Mouse (Mus musculus) heart, embryonic 10.5 days (tissue): ENCODE measurements around the gene Cttn. TPM values are rescaled to one million over a fixed set of nuclear protein-coding genes. Genes with fewer than 3 reads are reported as not detected.
A peak's percentile ranks its signal among the peaks of the same experiment; 100 is the strongest.

Experiments
- DNase-seq: peaks from one replicate; pipeline ENCODE4 v3.0.0-alpha.2; 2017; ENCODE audit warnings: low spot score
- H3K27ac ChIP-seq: fragments of 300-500 bp; sonication (generic); 2 replicates; pipeline ENCODE4 v1.5.1; 2016; ENCODE audit warnings: mild to moderate bottlenecking
- H3K27me3 ChIP-seq: fragments of 300-500 bp; sonication (generic); 2 replicates; pipeline ENCODE4 v1.6.1; 2016; ENCODE audit warnings: mild to moderate bottlenecking; ENCODE audit not compliant: poor library complexity, insufficient read depth, severe bottlenecking
- H3K36me3 ChIP-seq: fragments of 300-500 bp; sonication (generic); 2 replicates; pipeline ENCODE4 v1.6.1; 2016; ENCODE audit warnings: mild to moderate bottlenecking, moderate library complexity
- H3K4me1 ChIP-seq: fragments of 300-500 bp; sonication (generic); 2 replicates; pipeline ENCODE4 v1.6.1; 2016; ENCODE audit warnings: mild to moderate bottlenecking
- H3K4me3 ChIP-seq: fragments of 300-500 bp; sonication (generic); 2 replicates; pipeline ENCODE4 v1.5.1; 2016; ENCODE audit warnings: mild to moderate bottlenecking, moderate library complexity
- H3K9me3 ChIP-seq: fragments of 300-500 bp; sonication (generic); 2 replicates; pipeline ENCODE4 v1.6.1; 2016; ENCODE audit warnings: mild to moderate bottlenecking, moderate library complexity
- WGBS: fragments of 180-500 bp; shearing (Covaris S2); methylation state at CpG from one replicate; pipeline ENCODE4 v1.1.7; 2016; 5-methylcytosine and 5-hydroxymethylcytosine counted together
- polyA plus RNA-seq: library from polyadenylated mRNA; unstranded; fragments of >200 nt; fragmentation: Nextera tagmentation; extraction: Ambion mirVana; gene quantifications from 2 replicates; pipeline ENCODE4 v1.2.1, GENCODE M21; 2016

Gene Cttn
- polyA plus RNA-seq, 1 experiment from 2014 or later = 174 TPM

GRCm38 (mm10) chr7:144441466-144441865 is 29.3 kb downstream of the Cttn start:
- Histone ChIP-seq H3K36me3 (peaks cover 99% of the 10 kb centered on the region), H3K4me3 (no peak overlapping the region), H3K9me3 (no peaks in the 10 kb centered on the region), H3K27ac (no peak overlapping the region), H3K27me3 (no peaks in the 10 kb centered on the region), H3K4me1 (no peaks in the 10 kb centered on the region)
- no peak for DNase-seq
- WGBS = 88% methylated on average over 11 of the region's 11 CpGs

- no peak overlapping the region for H3K4me3 ChIP-seq
- WGBS = 96% methylated on average over 7 of the region's 7 CpGs
- H3K4me1 ChIP-seq = no peaks in the 10 kb centered on the region
- H3K36me3 ChIP-seq = peaks cover 84% of the 10 kb centered on the region
- DNase-seq = no peak
- H3K9me3 ChIP-seq = no peaks in the 10 kb centered on the region
- H3K27me3 ChIP-seq = no peaks in the 10 kb centered on the region
- H3K27ac ChIP-seq = no peak overlapping the region
Measured at GRCm38 (mm10) chr7:144438811-144439210, 32.0 kb downstream of the Cttn start.

- Histone ChIP-seq H3K36me3 (peaks cover 26% of the 10 kb centered on the region), H3K4me1 (no peaks in the 10 kb centered on the region), H3K4me3 (no peak overlapping the region), H3K27ac (no peak overlapping the region), H3K27me3 (peaks cover under 1% of the 10 kb centered on the region; the same call in 1 of the 2 replicates), H3K9me3 (no peaks in the 10 kb centered on the region)
- DNase-seq = no peak
- 67% methylated on average over 2 of the region's 2 CpGs for WGBS
Measured at GRCm38 (mm10) chr7:144432920-144433319, 37.9 kb downstream of the Cttn start.

- Histone ChIP-seq H3K27ac (no peak overlapping the region), H3K4me1 (no peaks in the 10 kb centered on the region), H3K36me3 (no peaks in the 10 kb centered on the region), H3K4me3 (no peak overlapping the region), H3K27me3 (peaks cover 22% of the 10 kb centered on the region), H3K9me3 (no peaks in the 10 kb centered on the region)
- 78% methylated on average over 3 of the region's 3 CpGs for WGBS
- DNase-seq = no peak
Measured at GRCm38 (mm10) chr7:144427460-144427859, 43.3 kb downstream of the Cttn start.

- no peaks in the 10 kb centered on the region for H3K9me3 ChIP-seq
- no peak overlapping the region for H3K27ac ChIP-seq
- H3K36me3 ChIP-seq = no peaks in the 10 kb centered on the region
- H3K4me1 ChIP-seq = no peaks in the 10 kb centered on the region
- peaks cover 29% of the 10 kb centered on the region for H3K27me3 ChIP-seq
- H3K4me3 ChIP-seq = no peak overlapping the region
- no peak for DNase-seq
- 87% methylated on average over 3 of the region's 3 CpGs for WGBS
Measured at GRCm38 (mm10) chr7:144426594-144426993, 44.2 kb downstream of the Cttn start.

GRCm38 (mm10) chr7:144425953-144426352 is 44.9 kb downstream of the Cttn start:
- H3K4me1 ChIP-seq = no peaks in the 10 kb centered on the region
- H3K9me3 ChIP-seq = no peaks in the 10 kb centered on the region
- H3K27ac ChIP-seq = no peak overlapping the region
- H3K36me3 ChIP-seq = no peaks in the 10 kb centered on the region
- DNase-seq = no peak
- 14% methylated on average over 8 of the region's 8 CpGs for WGBS
- peaks cover 36% of the 10 kb centered on the region for H3K27me3 ChIP-seq
- H3K4me3 ChIP-seq = no peak overlapping the region

- H3K36me3 ChIP-seq = no peaks in the 10 kb centered on the region
- 72% methylated on average over 6 of the region's 6 CpGs for WGBS
- no peak for DNase-seq
Measured at GRCm38 (mm10) chr7:144421478-144421877, 49.3 kb downstream of the Cttn start.

GRCm38 (mm10) chr7:144420552-144420951 is 50.3 kb downstream of the Cttn start:
- Histone ChIP-seq H3K27me3 (peaks cover 40% of the 10 kb centered on the region), H3K27ac (no peak overlapping the region; the same call in 1 of the 2 replicates), H3K4me3 (no peak overlapping the region), H3K36me3 (no peaks in the 10 kb centered on the region), H3K4me1 (peaks cover 16% of the 10 kb centered on the region), H3K9me3 (no peaks in the 10 kb centered on the region)
- DNase-seq = no peak
- WGBS = 20% methylated on average over 16 of the region's 16 CpGs

More at GRCm38 (mm10) chr7:144421478-144421877, 49.3 kb downstream of the Cttn start:
- peaks cover 42% of the 10 kb centered on the region for H3K27me3 ChIP-seq
- H3K4me3 ChIP-seq = no peak overlapping the region
- peaks cover 16% of the 10 kb centered on the region for H3K4me1 ChIP-seq
- H3K9me3 ChIP-seq = no peaks in the 10 kb centered on the region
- H3K27ac ChIP-seq = no peak overlapping the region

- no peak for DNase-seq
- peaks cover 36% of the 10 kb centered on the region for H3K27me3 ChIP-seq
Measured at GRCm38 (mm10) chr7:144417644-144418343, 53.0 kb downstream of the Cttn start.

GRCm38 (mm10) chr7:144417234-144417633 is 53.6 kb downstream of the Cttn start:
- H3K9me3 ChIP-seq = no peaks in the 10 kb centered on the region
- DNase-seq = no peak
- no peaks in the 10 kb centered on the region for H3K36me3 ChIP-seq
- H3K27me3 ChIP-seq = peaks cover 40% of the 10 kb centered on the region
- H3K27ac ChIP-seq = no peak overlapping the region
- no peak overlapping the region for H3K4me3 ChIP-seq
- peaks cover 18% of the 10 kb centered on the region for H3K4me1 ChIP-seq
- WGBS = 77% methylated on average over 2 of the region's 2 CpGs

More at GRCm38 (mm10) chr7:144417644-144418343, 53.0 kb downstream of the Cttn start:
- Histone ChIP-seq H3K9me3 (no peaks in the 10 kb centered on the region), H3K4me1 (peaks cover 16% of the 10 kb centered on the region), H3K4me3 (no peak overlapping the region), H3K27ac (peak overlapping the region; percentile 23; the same call in 1 of the 2 replicates), H3K36me3 (no peaks in the 10 kb centered on the region)
- 41% methylated on average over 16 of the region's 16 CpGs for WGBS

- Histone ChIP-seq H3K9me3 (no peaks in the 10 kb centered on the region), H3K36me3 (no peaks in the 10 kb centered on the region), H3K4me3 (no peak overlapping the region), H3K27me3 (peaks cover 39% of the 10 kb centered on the region), H3K27ac (no peak overlapping the region), H3K4me1 (peaks cover 23% of the 10 kb centered on the region)
- no peak for DNase-seq
- WGBS = 74% methylated on average over 4 of the region's 4 CpGs
Measured at GRCm38 (mm10) chr7:144415795-144416194, 55.0 kb downstream of the Cttn start.

GRCm38 (mm10) chr7:144414632-144415031 is 56.2 kb downstream of the Cttn start:
- DNase-seq = no peak
- Histone ChIP-seq H3K27me3 (peaks cover 40% of the 10 kb centered on the region), H3K4me1 (peaks cover 16% of the 10 kb centered on the region; the same call in 1 of the 2 replicates), H3K27ac (no peak overlapping the region), H3K9me3 (no peaks in the 10 kb centered on the region), H3K36me3 (no peaks in the 10 kb centered on the region), H3K4me3 (no peak overlapping the region)
- 73% methylated on average over 5 of the region's 5 CpGs for WGBS

- DNase-seq = no peak
- Histone ChIP-seq H3K27ac (no peak overlapping the region), H3K27me3 (peaks cover 53% of the 10 kb centered on the region), H3K4me1 (peaks cover 16% of the 10 kb centered on the region), H3K4me3 (no peak overlapping the region), H3K9me3 (no peaks in the 10 kb centered on the region), H3K36me3 (no peaks in the 10 kb centered on the region)
- 76% methylated on average over 22 of the region's 22 CpGs for WGBS
Measured at GRCm38 (mm10) chr7:144411967-144412906, 58.6 kb downstream of the Cttn start.
